Mouse (Mus musculus) ES-E14 (cell line): ENCODE measurements around the gene Cyp17a1.

ENCODE experiments used
- CHD2 ChIP-seq: IDR thresholded peaks from 2 replicates; pipeline ENCODE4 v1.6.1; 2014; ENCODE audit warnings: mild to moderate bottlenecking, low read depth, low read length, inconsistent platforms
- ZC3H11A ChIP-seq: IDR thresholded peaks from 2 replicates; pipeline ENCODE4 v1.6.1; 2012; ENCODE audit warnings: low read depth, mild to moderate bottlenecking, inconsistent platforms, low read length, borderline replicate concordance

DNA sequence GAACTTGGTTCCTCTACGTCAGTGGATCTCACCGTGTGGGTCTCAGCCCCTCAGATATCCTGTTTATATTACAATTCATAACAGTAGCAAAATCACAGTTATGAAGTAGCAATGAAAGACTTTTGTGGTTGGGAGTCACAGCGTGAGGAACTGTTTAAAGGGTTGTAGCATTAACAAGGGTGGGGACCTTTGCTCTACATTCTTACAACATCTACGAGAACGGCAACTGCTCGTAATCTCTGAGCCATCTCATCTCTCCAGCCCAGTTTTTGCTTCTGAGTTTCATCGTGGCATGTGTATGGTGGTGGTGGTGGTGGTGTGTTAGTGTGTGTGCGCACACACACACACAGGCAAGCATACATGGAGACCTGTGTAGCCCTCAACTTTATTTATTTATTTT, 41.3 kb upstream of the Cyp17a1 start:
- no peak for TF ChIP-seq ZC3H11A
- no peak for TF ChIP-seq CHD2
